Mouse (Mus musculus) 416B (cell line): Measurements from ENCODE around the gene Rbms3.

Experiments
- DNase-seq: peaks from one replicate; pipeline ENCODE4 v3.0.0; 2011; ENCODE audit warnings: low read depth

Rbms3 gene

GRCm38 (mm10) chr9:117373164-117373741 lies 256.5 kb downstream of the Rbms3 start:
- DNase-seq, result peak; percentile 69

- no peak for DNase-seq
Measured at GRCm38 (mm10) chr9:117371980-117372379, 257.7 kb downstream of the Rbms3 start.

DNA sequence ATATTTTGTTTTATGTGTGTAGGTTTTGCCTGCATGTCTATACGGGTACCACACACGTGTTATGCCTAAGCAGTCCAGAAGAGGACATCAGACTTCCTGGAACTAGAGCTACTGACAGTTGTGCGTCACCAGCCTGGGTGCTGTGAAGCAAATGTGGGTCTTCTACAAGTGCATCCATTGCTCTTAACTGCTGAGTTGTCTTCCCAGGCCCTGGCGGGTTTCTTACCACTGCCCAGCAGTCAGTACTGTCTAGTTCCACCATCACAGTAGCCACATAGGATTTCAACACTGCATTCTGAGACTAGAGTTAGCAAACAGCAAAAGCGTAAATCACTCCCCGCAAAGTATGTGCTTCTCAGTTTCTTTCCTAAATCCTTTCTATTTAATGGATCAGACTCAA lies 259.6 kb downstream of the Rbms3 start:
- no peak for DNase-seq

GRCm38 (mm10) chr9:117368016-117368415 lies 261.7 kb downstream of the Rbms3 start:
- DNase-seq, result no peak

DNA sequence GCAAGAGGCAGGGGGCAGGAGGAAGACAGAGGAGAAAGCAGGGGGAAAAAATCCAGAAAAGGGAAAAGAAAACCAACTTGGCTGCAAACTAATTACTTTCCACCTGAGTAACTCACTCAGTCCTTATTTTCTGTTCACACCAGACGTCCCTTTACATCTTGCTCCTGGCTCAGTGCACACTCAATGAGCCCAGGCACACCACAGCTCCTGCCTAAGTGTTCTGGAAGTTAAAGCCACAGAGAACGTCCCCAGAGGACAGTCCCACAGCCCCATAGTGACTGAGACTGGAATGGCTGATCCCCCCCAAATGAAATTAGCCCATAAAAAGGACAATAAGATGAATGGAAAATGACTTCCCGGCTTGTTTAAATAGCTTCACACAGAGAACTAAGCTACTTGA lies 265.1 kb downstream of the Rbms3 start:
- DNase-seq, result no peak

- no peak for DNase-seq
Measured at GRCm38 (mm10) chr9:117361431-117361830, 268.3 kb downstream of the Rbms3 start.

DNA sequence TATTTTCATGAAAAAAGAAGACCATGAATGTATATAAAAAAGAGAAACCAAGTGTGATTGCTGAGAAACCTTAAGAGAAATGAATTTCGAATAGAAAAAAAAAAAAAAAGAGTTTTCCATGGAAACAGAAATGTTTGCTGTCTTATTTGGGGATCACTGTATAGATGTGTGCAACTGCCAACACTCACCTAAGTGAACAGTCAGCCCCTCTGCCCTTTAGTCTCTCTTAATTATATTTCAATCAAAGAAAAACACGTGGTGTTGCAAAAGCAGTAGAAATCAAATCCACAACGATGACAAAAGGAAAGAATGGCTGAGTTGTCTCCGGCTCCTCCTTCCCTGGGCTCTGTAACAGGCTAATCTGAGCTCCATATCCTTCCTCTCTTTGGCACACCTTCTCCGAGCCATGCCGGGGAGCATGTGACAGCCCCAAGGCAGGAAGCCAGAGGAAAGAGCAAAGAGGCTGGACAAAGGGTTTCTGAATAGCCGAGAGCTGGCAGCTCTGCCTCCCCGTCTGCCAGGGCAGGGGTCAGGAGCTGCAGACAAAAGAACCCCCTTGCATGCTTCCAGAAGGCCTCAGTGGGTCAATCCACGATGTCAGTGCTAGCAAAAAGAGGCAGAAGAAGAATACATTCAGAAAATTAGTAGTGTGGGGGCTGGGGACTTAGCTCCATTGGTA lies 272.8 kb downstream of the Rbms3 start:
- DNase-seq, result no peak

DNA sequence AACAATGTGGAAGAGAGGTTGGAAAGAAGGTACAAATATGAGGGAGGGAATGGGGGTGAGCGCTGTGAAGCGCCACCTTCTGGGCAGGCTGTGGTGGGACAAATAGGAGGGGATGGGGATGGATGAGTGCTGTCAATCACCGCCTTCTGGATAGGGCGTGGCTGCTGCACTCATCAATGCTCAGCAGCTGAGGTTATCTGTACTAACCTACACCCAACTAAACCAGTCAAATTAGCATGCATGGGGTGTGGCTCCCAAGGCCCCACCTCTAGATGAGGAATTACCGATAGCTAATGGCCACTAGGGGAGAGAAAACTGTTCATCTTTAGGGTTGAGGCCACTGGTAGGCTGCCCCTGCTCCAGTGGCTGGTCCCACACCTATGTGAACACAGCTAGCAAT lies 274.2 kb downstream of the Rbms3 start:
- no peak for DNase-seq

- DNase-seq, result no peak
Measured at GRCm38 (mm10) chr9:117342336-117342735, 287.4 kb downstream of the Rbms3 start.

DNA sequence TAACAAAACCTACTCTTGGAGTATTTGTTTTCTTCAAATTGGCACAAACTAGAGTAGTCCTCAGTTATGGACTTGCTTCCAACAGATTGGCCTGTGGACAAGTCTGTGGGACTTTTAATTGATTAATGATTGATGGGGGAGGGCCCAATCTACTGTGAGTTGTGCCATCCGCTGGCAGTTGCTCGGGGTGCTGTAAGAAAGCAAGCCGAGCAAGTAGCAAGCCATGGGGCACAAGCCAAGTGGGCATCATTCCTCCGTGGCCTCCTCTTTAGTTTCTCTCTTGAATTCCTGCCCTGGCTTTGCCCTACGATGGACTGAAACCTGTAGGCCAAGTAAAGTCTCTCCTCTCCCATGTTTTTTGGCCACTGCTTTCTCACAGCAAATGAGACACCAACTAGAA lies 299.0 kb downstream of the Rbms3 start:
- DNase-seq, result no peak

GRCm38 (mm10) chr9:117319271-117319670 lies 310.4 kb downstream of the Rbms3 start:
- DNase-seq, result no peak

DNA sequence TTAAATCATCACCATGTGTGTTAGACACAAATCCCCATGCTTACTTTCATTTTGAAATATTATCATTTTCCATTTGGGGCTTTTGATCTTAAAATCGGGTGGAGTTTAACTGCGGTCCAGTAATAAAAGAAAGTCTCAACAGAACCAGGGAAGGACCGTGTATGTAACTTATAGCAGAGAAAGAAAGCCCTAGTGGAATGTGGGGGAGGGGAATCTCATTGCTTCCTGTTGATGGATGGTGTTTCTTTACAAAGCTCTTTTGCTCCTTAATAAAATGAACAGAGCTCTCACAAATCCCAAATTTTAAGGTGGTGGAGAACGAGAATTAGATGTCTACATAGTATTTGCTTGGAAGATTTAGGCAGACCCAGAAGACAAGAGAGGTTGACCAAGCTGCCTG lies 311.3 kb downstream of the Rbms3 start:
- no peak for DNase-seq

DNA sequence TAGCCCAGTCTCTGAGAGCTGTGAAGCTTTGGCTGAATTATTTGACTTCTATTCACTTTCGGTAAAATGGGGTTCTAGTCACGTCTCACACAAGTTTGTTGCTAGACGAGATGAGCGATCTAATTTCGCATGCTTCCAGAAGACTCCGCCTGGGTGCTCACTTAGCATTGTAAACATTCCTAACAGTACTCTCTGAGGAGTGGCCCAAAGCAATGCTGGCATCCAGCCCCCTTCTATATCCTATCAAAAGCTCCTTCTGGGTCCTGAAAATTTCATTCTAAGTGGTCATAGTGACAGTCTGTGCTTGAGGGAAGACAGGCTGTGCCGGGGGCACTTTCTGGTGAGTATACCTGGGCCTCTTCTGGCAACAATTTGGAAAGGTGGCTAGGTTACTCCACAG lies 312.5 kb downstream of the Rbms3 start:
- DNase-seq, result no peak

GRCm38 (mm10) chr9:117313642-117314041 lies 316.1 kb downstream of the Rbms3 start:
- no peak for DNase-seq

- DNase-seq, result no peak
Measured at GRCm38 (mm10) chr9:117309809-117310208, 319.9 kb downstream of the Rbms3 start.

DNA sequence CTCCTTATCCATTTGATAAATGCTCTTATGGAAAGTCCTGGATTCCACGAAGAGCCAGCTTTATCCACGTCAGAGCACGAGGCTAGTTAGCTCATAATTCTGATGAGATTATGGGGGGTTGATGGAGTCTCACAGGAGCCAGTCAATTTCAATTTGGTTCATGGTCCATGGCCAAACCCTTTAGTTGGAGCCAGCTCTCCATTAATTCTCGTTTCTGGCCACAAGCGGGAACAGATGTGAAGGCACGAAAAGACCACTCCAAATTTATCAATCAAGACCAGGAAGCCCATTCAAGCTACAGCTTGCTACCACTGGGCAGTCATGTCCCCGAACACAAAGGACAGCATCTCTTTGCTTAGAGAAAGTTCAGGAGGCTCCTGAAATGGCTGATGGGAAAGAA lies 330.7 kb downstream of the Rbms3 start:
- DNase-seq, result no peak

- no peak for DNase-seq
Measured at GRCm38 (mm10) chr9:117297662-117298531, 331.8 kb downstream of the Rbms3 start.

DNA sequence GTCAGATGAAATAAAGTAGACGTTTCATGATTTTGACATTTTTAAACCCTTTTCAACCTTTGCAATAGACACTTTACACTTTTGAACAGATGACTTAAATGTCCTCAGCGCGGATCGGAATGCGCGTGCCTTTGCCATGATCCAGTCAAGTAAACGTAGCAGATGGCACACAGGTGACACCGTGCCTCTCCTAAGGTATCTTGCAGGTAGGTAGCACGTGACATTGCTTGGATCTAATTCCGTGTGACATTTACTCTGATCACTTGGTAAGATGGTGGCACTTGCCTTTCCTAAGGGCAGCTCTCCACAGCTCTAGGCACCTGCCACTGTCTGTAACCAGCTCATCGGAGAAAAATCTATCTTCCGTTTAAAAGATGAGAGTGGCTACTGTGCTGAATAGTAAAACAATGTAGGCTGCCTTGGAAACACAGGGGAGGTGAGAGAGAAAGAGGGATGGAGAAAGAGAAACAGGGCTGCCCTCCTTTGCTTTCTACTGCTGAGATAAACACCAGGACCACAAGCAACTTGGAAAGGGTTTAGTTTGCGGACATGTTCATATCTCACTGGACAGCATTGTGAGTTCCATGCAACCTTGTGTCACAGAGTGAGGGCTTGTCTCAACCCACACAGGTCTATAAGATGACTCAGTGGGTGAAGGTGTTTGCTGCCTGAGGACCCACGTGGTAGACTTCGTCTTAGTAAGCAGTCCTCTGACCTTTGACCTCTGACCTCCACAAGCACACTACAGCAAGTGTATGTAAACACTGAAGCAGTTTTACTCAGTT lies 338.5 kb downstream of the Rbms3 start:
- no peak for DNase-seq

DNA sequence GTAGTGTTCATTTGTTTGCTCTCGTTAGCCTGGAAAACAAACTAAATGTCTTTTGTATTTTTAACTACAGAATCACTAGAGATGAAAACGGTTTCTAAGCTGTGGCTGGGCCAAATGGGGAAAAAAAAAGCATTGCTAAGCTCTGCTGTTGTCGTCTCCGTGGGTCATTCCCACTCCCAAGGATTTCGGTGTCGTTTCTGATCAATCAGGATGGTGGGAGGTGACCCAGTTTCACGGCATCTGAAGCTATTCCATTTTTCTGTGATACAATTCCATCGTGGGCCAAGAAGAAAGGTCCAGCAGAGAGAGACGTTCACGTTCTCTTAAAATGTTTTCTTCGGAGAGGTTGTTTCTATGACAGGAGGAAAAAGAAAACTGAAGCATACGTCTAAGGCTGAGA lies 354.9 kb downstream of the Rbms3 start:
- no peak for DNase-seq

- no peak for DNase-seq
Measured at GRCm38 (mm10) chr9:117259614-117260013, 370.1 kb downstream of the Rbms3 start.

GRCm38 (mm10) chr9:117253361-117253760 lies 376.4 kb downstream of the Rbms3 start:
- no peak for DNase-seq

- DNase-seq, result no peak
Measured at GRCm38 (mm10) chr9:117252411-117252861, 377.3 kb downstream of the Rbms3 start.
